Mouse (Mus musculus): ENCODE results near the gene D17H6S53E.

GRCm38 (mm10) chr17:35088825-35089644 is 37.1 kb upstream of the D17H6S53E start, which contains the start of gene Abhd16a:
- TF ChIP-seq CTCF (IDR thresholded peaks at IDR 0.05; ENCODE audit: control insufficient read depth, insufficient read depth, low read length) (no peak), POLR2A (IDR thresholded peaks at IDR 0.05; ENCODE audit: borderline replicate concordance, control insufficient read depth, low read depth, low read length) (peak; percentile 82; the same call in 1 of the 2 replicates)

All from bone marrow, adult 2 months (tissue).